Mouse (Mus musculus): ENCODE results near the gene Zfp777. TPM values are rescaled to one million over a fixed set of nuclear protein-coding genes. Genes with fewer than 3 reads are reported as not detected.
A peak's percentile ranks its signal among the peaks of the same experiment; 100 is the strongest.

Zfp777 gene
- polyA plus RNA-seq, 1 experiment from 2014 or later: 1.5 TPM

- Histone ChIP-seq H3K27ac (ENCODE audit: low read length) (peak overlapping the region; percentile 76), H3K27me3 (ENCODE audit: control insufficient read depth, insufficient read depth, low read depth, low read length) (peaks cover 12% of the 10 kb centered on the region), H3K4me3 (ENCODE audit: low read depth, low read length) (peak overlapping the region; percentile 77), H3K4me2 (ENCODE audit: low read depth, low read length) (peak overlapping the region; percentile 81), H3K9ac (ENCODE audit: low read depth, low read length) (peak overlapping the region; percentile 77), H3K36me3 (ENCODE audit: control insufficient read depth, insufficient read depth) (peaks cover 3% of the 10 kb centered on the region; the same call in 1 of the 2 replicates), H3K9me3 (replicated peaks; ENCODE audit: control insufficient read depth, low read length) (no peaks in the 10 kb centered on the region), H3K4me1 (ENCODE audit: control insufficient read depth, low read depth, low read length) (peaks cover 9% of the 10 kb centered on the region)
- WGBS (ENCODE audit: insufficient replicate concordance): under 1% methylated on average over 37 of the region's 150 CpGs
- peak; percentile 55 for ATAC-seq (ENCODE audit: low read depth)
These were observed 1.0 kb downstream of the Zfp777 start for GRCm38 (mm10) chr6:48047450-48048351.

- Histone ChIP-seq H3K27ac (ENCODE audit: low read length) (no peak overlapping the region), H3K9me3 (replicated peaks; ENCODE audit: control insufficient read depth, low read length) (no peaks in the 10 kb centered on the region), H3K9ac (ENCODE audit: low read depth, low read length) (peak overlapping the region; percentile 77), H3K27me3 (ENCODE audit: control insufficient read depth, insufficient read depth, low read depth, low read length) (peaks cover 12% of the 10 kb centered on the region), H3K4me3 (ENCODE audit: low read depth, low read length) (peak overlapping the region; percentile 77), H3K36me3 (ENCODE audit: control insufficient read depth, insufficient read depth) (peaks cover 3% of the 10 kb centered on the region), H3K4me1 (ENCODE audit: control insufficient read depth, low read depth, low read length) (peaks cover 9% of the 10 kb centered on the region), H3K4me2 (ENCODE audit: low read depth, low read length) (peak overlapping the region; percentile 81)
- 5% methylated on average over 12 of the region's 12 CpGs for WGBS (ENCODE audit: insufficient replicate concordance)
- no peak for ATAC-seq (ENCODE audit: low read depth)
These were observed 1.6 kb downstream of the Zfp777 start for GRCm38 (mm10) chr6:48047114-48047449.

GRCm38 (mm10) chr6:48032661-48033060 lies 16.1 kb downstream of the Zfp777 start:
- H3K27ac ChIP-seq (ENCODE audit: low read length): no peak overlapping the region
- H3K9me3 ChIP-seq (replicated peaks; ENCODE audit: control insufficient read depth, low read length): no peaks in the 10 kb centered on the region
- H3K9ac ChIP-seq (ENCODE audit: low read depth, low read length): no peak overlapping the region
- no peak overlapping the region for H3K4me3 ChIP-seq (ENCODE audit: low read depth, low read length)
- no peaks in the 10 kb centered on the region for H3K4me1 ChIP-seq (ENCODE audit: control insufficient read depth, low read depth, low read length)
- no peak for ATAC-seq (ENCODE audit: low read depth)
- H3K4me2 ChIP-seq (ENCODE audit: low read depth, low read length): no peak overlapping the region
- no peaks in the 10 kb centered on the region for H3K27me3 ChIP-seq (ENCODE audit: control insufficient read depth, insufficient read depth, low read depth, low read length)
- peaks cover 20% of the 10 kb centered on the region for H3K36me3 ChIP-seq (ENCODE audit: control insufficient read depth, insufficient read depth)

GRCm38 (mm10) chr6:48025905-48026660 lies 22.6 kb downstream of the Zfp777 start:
- no peak overlapping the region for H3K9ac ChIP-seq (ENCODE audit: low read depth, low read length)
- 65% methylated on average over 10 of the region's 10 CpGs for WGBS (ENCODE audit: insufficient replicate concordance)
- no peak for ATAC-seq (ENCODE audit: low read depth)

GRCm38 (mm10) chr6:48024994-48025345 lies 23.7 kb downstream of the Zfp777 start:
- no peak overlapping the region for H3K4me3 ChIP-seq (ENCODE audit: low read depth, low read length)
- H3K9me3 ChIP-seq (replicated peaks; ENCODE audit: control insufficient read depth, low read length): no peaks in the 10 kb centered on the region
- ATAC-seq (ENCODE audit: low read depth): no peak
- H3K4me1 ChIP-seq (ENCODE audit: control insufficient read depth, low read depth, low read length): no peaks in the 10 kb centered on the region
- no peak overlapping the region for H3K9ac ChIP-seq (ENCODE audit: low read depth, low read length)
- no peaks in the 10 kb centered on the region for H3K27me3 ChIP-seq (ENCODE audit: control insufficient read depth, insufficient read depth, low read depth, low read length)
- WGBS (ENCODE audit: insufficient replicate concordance): 91% methylated on average over 21 of the region's 21 CpGs
- no peak overlapping the region for H3K4me2 ChIP-seq (ENCODE audit: low read depth, low read length)
- H3K36me3 ChIP-seq (ENCODE audit: control insufficient read depth, insufficient read depth): peaks cover 39% of the 10 kb centered on the region
- no peak overlapping the region for H3K27ac ChIP-seq (ENCODE audit: low read length)

More at GRCm38 (mm10) chr6:48025905-48026660, 22.6 kb downstream of the Zfp777 start:
- no peak overlapping the region for H3K27ac ChIP-seq (ENCODE audit: low read length)
- no peaks in the 10 kb centered on the region for H3K27me3 ChIP-seq (ENCODE audit: control insufficient read depth, insufficient read depth, low read depth, low read length)
- no peaks in the 10 kb centered on the region for H3K9me3 ChIP-seq (replicated peaks; ENCODE audit: control insufficient read depth, low read length)
- H3K4me3 ChIP-seq (ENCODE audit: low read depth, low read length): no peak overlapping the region
- H3K36me3 ChIP-seq (ENCODE audit: control insufficient read depth, insufficient read depth): peaks cover 39% of the 10 kb centered on the region
- no peak overlapping the region for H3K4me2 ChIP-seq (ENCODE audit: low read depth, low read length)
- no peaks in the 10 kb centered on the region for H3K4me1 ChIP-seq (ENCODE audit: control insufficient read depth, low read depth, low read length)

GRCm38 (mm10) chr6:48024330-48024993 lies 24.2 kb downstream of the Zfp777 start:
- Histone ChIP-seq H3K27me3 (ENCODE audit: control insufficient read depth, insufficient read depth, low read depth, low read length) (no peaks in the 10 kb centered on the region), H3K9me3 (replicated peaks; ENCODE audit: control insufficient read depth, low read length) (no peaks in the 10 kb centered on the region), H3K4me2 (ENCODE audit: low read depth, low read length) (no peak overlapping the region), H3K4me3 (ENCODE audit: low read depth, low read length) (no peak overlapping the region), H3K9ac (ENCODE audit: low read depth, low read length) (no peak overlapping the region), H3K4me1 (ENCODE audit: control insufficient read depth, low read depth, low read length) (no peaks in the 10 kb centered on the region), H3K27ac (ENCODE audit: low read length) (no peak overlapping the region), H3K36me3 (ENCODE audit: control insufficient read depth, insufficient read depth) (peaks cover 39% of the 10 kb centered on the region)
- no peak for ATAC-seq (ENCODE audit: low read depth)
- WGBS (ENCODE audit: insufficient replicate concordance): 88% methylated on average over 43 of the region's 43 CpGs

- Histone ChIP-seq H3K9me3 (replicated peaks; ENCODE audit: control insufficient read depth, low read length) (no peaks in the 10 kb centered on the region), H3K4me1 (ENCODE audit: control insufficient read depth, low read depth, low read length) (no peaks in the 10 kb centered on the region), H3K27ac (ENCODE audit: low read length) (no peak overlapping the region), H3K4me2 (ENCODE audit: low read depth, low read length) (no peak overlapping the region), H3K27me3 (ENCODE audit: control insufficient read depth, insufficient read depth, low read depth, low read length) (no peaks in the 10 kb centered on the region), H3K36me3 (ENCODE audit: control insufficient read depth, insufficient read depth) (peaks cover 27% of the 10 kb centered on the region), H3K9ac (ENCODE audit: low read depth, low read length) (no peak overlapping the region), H3K4me3 (ENCODE audit: low read depth, low read length) (no peak overlapping the region)
- ATAC-seq (ENCODE audit: low read depth): no peak
- 61% methylated on average over 2 of the region's 2 CpGs for WGBS (ENCODE audit: insufficient replicate concordance)
These were observed 26.0 kb downstream of the Zfp777 start for GRCm38 (mm10) chr6:48022672-48023071.

GRCm38 (mm10) chr6:48021678-48022077 lies 27.0 kb downstream of the Zfp777 start:
- Histone ChIP-seq H3K9ac (ENCODE audit: low read depth, low read length) (no peak overlapping the region), H3K4me1 (ENCODE audit: control insufficient read depth, low read depth, low read length) (no peaks in the 10 kb centered on the region), H3K27me3 (ENCODE audit: control insufficient read depth, insufficient read depth, low read depth, low read length) (no peaks in the 10 kb centered on the region), H3K36me3 (ENCODE audit: control insufficient read depth, insufficient read depth) (peaks cover 27% of the 10 kb centered on the region), H3K4me2 (ENCODE audit: low read depth, low read length) (no peak overlapping the region), H3K9me3 (replicated peaks; ENCODE audit: control insufficient read depth, low read length) (no peaks in the 10 kb centered on the region), H3K27ac (ENCODE audit: low read length) (no peak overlapping the region), H3K4me3 (ENCODE audit: low read depth, low read length) (no peak overlapping the region)
- 64% methylated on average over 1 of the region's 1 CpGs for WGBS (ENCODE audit: insufficient replicate concordance)
- no peak for ATAC-seq (ENCODE audit: low read depth)

Measured in liver, embryonic 16.5 days (tissue).